Mouse (Mus musculus): ENCODE results near the gene Vmn1r196. TPM values are rescaled to one million over a fixed set of nuclear protein-coding genes. Genes with fewer than 3 reads are reported as not detected.

Vmn1r196 gene
- polyA plus RNA-seq (2012; ENCODE audit: low replicate concordance), result not detected in 2 replicates

DNA sequence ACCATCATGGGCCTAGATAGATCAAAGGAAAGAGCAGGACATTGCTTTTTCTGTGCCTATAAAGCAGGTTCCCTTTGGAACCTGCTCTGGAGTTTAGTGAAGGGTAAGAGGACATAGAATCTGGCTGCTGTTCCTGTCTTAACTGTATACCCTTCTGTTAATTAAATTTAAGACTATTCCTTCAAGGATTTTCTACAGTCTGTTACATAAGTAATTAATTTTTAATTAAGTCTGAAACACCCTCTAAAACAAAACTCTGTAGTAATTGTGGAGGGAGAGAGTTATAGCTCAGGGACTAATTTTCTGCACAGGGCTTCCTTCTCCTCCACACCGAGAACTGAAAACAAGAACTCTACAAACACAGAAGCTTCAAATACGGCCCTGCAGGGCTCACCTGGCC lies at the start of gene Vmn1r196:
Vmn1r196 (plus strand) TSS at position 301 of the 400 bp plus-strand sequence.

DNA sequence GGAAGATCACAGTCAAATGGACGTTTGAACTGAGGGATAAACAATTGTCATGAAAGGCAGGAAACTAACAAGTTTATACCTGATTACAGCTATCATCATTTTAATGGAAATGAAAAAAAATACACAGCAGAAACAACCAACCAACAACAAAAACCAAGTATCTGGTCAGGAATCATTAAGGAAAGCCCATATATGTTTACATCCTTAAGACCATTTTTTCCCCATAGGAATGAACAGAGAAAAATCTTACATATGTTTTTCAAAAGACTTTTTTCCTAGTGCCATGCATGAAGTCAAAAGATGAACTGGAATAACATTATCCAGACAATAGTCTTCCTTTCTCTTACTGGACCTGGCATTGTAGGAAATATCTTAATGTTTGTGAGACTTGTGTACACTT lies 45.8 kb upstream of the Vmn1r196 start, which contains the start of gene Vmn1r194:
Vmn1r194 (plus strand) TSS at position 301 of the 400 bp plus-strand sequence.

DNA sequence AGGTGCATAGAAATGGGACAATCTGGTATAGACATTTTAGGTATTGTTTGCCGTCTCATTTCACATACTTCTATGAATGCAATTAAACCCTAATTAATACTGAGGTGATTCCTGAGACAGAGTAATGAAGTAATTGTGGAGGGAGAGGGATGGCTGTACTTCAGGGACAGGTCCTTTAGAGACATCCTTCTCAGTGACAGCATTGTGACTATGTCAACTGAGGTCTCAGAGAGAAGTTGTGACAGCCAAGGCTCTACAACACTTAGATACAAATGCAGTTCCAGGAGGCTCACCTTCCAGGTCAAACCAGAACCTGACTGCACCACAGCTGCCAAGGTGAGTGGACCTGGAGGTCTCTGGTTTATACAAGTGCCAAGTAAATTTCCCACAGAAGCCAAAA lies 19.5 kb upstream of the Vmn1r196 start, which contains the start of gene Vmn1r195:
Vmn1r195 (plus strand) TSS at position 301 of the 400 bp plus-strand sequence.

DNA sequence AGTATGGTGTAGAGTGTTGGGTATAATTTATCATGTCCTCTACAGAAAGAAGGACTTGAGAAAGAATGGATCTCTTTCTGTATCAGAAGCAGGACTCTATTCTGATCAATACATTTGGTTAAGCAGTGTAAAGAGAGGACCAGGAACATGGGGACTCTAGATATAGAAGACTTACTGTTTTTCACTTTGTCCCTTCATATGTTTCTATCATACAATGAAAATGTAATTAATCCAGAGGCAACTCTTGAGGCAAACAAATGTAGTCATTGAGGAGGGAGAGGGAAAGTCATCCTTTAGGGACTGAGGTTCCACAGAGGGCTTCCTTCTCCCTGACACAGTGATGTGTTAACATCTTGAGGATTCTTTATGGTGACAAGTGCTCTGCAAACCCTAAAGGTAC lies 34.6 kb downstream of the Vmn1r196 start, which contains the start of gene Vmn1r197:
Vmn1r197 (plus strand) TSS at position 301 of the 400 bp plus-strand sequence.

Other genes starting within 250 kb of the Vmn1r196 start
- 17.4 and 21.6 TPM in 2 replicates for gene Hist1h4i, start 248.6 kb upstream of the Vmn1r196 start, polyA plus RNA-seq (2012; ENCODE audit: low replicate concordance)
- gene Hist1h2ag, start 247.0 kb upstream of the Vmn1r196 start, polyA plus RNA-seq (2012; ENCODE audit: low replicate concordance), result 5.8 and 8.8 TPM in 2 replicates
- gene Hist1h2bj, start 246.7 kb upstream of the Vmn1r196 start, polyA plus RNA-seq (2012; ENCODE audit: low replicate concordance), result 4.1 and 4.8 TPM in 2 replicates
- gene Vmn1r188, start 205.5 kb upstream of the Vmn1r196 start, polyA plus RNA-seq (2012; ENCODE audit: low replicate concordance), result not detected in 2 replicates
- gene Vmn1r189, start 184.1 kb upstream of the Vmn1r196 start, polyA plus RNA-seq (2012; ENCODE audit: low replicate concordance), result not detected in 2 replicates
- not detected in 2 replicates for gene Vmn1r191, start 106.0 kb upstream of the Vmn1r196 start, polyA plus RNA-seq (2012; ENCODE audit: low replicate concordance)
- not detected in 2 replicates for gene Vmn1r192, start 98.8 kb upstream of the Vmn1r196 start, polyA plus RNA-seq (2012; ENCODE audit: low replicate concordance)
- not detected in 2 replicates for gene Vmn1r193, start 66.8 kb upstream of the Vmn1r196 start, polyA plus RNA-seq (2012; ENCODE audit: low replicate concordance)
- gene Vmn1r194, start 45.7 kb upstream of the Vmn1r196 start, polyA plus RNA-seq (2012; ENCODE audit: low replicate concordance), result not detected in 2 replicates
- not detected in 2 replicates for gene Vmn1r195, start 19.4 kb upstream of the Vmn1r196 start, polyA plus RNA-seq (2012; ENCODE audit: low replicate concordance)
- not detected in 2 replicates for gene Vmn1r197, start 34.7 kb downstream of the Vmn1r196 start, polyA plus RNA-seq (2012; ENCODE audit: low replicate concordance)
- gene Vmn1r198, start 60.4 kb downstream of the Vmn1r196 start, polyA plus RNA-seq (2012; ENCODE audit: low replicate concordance), result not detected in 2 replicates
- not detected in 2 replicates for gene Vmn1r199, start 89.9 kb downstream of the Vmn1r196 start, polyA plus RNA-seq (2012; ENCODE audit: low replicate concordance)
- not detected in 2 replicates for gene Vmn1r200, start 100.5 kb downstream of the Vmn1r196 start, polyA plus RNA-seq (2012; ENCODE audit: low replicate concordance)
- gene Vmn1r201, start 182.0 kb downstream of the Vmn1r196 start, polyA plus RNA-seq (2012; ENCODE audit: low replicate concordance), result not detected in 2 replicates
- not detected in 2 replicates for gene Vmn1r202, start 215.5 kb downstream of the Vmn1r196 start, polyA plus RNA-seq (2012; ENCODE audit: low replicate concordance)
- gene Vmn1r203, start 228.2 kb downstream of the Vmn1r196 start, polyA plus RNA-seq (2012; ENCODE audit: low replicate concordance), result not detected in 2 replicates

Measured in hematopoietic multipotent progenitor cell, adult 10-12 weeks (in vitro differentiated cells).